Mouse (Mus musculus): ENCODE data around the gene Gpr15. TPM values are rescaled to one million over a fixed set of nuclear protein-coding genes. Genes with fewer than 3 reads are reported as not detected.

Gpr15 gene
- total RNA-seq, 2 experiments from 2014 or later: not detected

DNA sequence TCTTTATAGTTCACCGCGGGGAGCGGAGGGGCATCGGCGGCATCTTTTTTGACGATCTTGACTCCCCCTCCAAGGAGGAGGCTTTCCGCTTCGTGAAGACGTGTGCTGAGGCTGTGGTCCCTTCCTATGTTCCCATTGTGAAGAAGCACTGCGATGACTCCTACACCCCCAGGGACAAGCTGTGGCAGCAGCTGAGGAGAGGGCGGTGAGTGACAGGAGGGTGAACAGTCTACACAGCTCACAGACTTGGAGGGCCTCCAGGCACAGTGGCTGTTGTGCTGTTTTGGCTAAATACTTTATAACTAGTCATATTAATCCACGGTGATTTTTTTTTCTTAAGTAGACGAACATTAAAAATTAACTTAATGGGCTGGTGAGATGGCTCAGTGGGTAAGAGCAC, 43.6 kb downstream of the Gpr15 start:
- intact Hi-C loops (cut with DNase I): no loop called here
- DNase-seq: no peak

DNA sequence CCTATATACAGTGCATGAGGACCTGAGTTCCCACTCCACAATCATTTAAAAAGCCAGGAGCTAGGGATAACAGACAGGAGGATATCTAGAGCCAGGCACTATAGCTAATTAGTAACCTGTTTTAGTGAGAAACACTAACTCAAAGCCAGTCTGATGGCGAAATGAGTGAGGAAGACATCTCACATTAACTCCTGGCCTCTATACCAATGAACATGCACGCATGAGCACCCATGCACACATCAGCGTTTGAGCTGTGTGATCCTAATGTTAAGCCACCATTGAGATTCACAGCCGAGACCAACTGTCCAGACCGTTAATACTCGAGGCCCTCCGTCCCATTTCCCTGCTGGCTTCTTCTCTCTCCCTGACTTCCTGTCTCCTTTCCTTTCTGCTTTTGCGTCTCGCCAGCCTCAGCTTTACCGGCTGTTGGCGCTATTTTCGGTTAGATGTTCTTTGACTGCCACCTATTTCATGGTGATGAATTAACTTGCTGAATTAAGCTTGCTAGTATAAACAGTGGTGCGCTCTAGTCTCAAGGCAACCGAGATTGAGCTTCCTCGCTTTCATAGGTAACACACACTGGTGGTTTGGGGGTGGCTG, 45.0 kb downstream of the Gpr15 start:
- DNase-seq: no peak
- intact Hi-C loops (cut with DNase I): loop anchor here (5.0 kb wide), 2 partner anchors 78 to 152 kb away; partner anchors contain the start of gene St3gal6

DNA sequence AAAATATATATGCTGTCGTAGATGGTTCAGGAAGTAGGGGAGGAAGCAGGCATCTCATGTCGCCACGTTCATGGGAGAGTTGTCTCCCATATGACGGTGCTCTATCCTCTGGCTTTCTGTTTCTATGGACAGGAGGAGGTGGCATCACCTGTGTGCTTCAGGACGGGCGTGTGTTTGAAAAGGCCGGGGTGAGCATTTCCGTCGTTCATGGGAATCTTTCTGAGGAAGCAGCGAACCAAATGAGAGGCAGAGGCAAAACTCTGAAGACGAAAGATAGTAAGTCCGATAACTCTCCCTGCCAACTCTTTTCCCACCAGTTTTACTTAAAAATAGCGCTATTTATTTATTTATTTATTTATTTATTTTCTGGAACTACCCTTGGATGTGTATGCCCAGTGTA, 46.5 kb downstream of the Gpr15 start:
- intact Hi-C loops (cut with DNase I): loop anchor here (5.0 kb wide), 2 partner anchors 80 to 150 kb away; partner anchors contain the start of gene St3gal6
- no peak for DNase-seq

DNA sequence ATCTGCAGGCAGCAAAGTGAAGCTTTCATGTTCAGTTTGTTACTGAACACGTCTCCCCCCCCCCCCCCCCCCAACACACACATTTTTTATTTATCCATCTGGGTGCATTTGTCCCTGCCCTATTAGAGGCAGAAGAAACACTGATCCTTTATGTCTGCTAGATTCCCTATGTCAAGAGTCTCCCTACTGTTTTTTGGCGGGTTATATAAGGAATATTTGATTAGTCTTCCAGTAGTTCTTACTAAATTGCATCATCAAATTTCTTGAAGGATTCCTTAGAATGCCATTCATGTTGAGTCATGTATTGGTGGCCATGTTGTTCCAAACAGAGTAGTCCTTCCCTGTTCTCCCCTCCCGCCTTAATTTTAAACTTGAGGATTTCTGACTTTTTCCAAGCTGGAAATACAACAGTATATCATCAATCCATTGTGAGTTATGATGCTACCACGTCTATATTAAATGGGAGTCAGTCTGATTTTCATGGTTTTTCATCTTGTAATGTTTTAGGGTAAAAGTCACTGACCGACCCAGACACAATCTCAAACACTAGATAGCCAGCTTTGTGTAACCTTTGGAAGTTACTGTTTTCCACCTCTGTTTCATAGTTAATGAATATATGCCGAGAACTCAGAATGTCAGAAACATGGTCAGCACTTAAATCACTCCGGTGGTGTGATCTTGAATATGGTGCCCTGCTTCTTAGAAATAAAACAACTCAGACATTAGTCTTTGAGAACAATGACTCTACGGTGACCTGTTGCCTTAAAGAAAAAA, 47.5 kb downstream of the Gpr15 start:
- intact Hi-C loops (cut with DNase I): loop anchor here (5.0 kb wide), 2 partner anchors 81 to 149 kb away; partner anchors contain the start of gene St3gal6
- DNase-seq: no peak

DNA sequence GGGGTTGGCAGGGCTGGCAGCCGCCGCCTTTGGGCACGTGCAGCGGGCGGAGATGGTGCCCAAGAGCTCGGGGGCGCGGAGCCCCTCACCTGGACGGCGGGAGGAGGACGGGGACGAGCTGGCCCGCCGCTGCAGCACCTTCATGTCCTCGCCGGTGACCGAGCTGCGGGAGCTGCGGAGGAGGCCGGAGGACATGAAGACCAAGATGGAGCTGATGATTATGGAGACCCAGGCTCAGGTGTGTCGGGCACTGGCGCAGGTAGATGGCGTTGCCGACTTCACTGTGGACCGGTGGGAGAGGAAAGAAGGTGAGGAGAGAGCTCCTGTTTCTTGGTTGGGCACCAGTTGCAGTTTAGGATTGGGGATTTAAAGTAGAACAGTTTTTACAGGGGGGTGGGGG, 48.2 kb downstream of the Gpr15 start:
- no peak for DNase-seq
- intact Hi-C loops (cut with DNase I): loop anchor here (1.0 to 5.0 kb wide), 3 partner anchors 58 to 148 kb away; partner anchors contain the start of gene St3gal6

DNA sequence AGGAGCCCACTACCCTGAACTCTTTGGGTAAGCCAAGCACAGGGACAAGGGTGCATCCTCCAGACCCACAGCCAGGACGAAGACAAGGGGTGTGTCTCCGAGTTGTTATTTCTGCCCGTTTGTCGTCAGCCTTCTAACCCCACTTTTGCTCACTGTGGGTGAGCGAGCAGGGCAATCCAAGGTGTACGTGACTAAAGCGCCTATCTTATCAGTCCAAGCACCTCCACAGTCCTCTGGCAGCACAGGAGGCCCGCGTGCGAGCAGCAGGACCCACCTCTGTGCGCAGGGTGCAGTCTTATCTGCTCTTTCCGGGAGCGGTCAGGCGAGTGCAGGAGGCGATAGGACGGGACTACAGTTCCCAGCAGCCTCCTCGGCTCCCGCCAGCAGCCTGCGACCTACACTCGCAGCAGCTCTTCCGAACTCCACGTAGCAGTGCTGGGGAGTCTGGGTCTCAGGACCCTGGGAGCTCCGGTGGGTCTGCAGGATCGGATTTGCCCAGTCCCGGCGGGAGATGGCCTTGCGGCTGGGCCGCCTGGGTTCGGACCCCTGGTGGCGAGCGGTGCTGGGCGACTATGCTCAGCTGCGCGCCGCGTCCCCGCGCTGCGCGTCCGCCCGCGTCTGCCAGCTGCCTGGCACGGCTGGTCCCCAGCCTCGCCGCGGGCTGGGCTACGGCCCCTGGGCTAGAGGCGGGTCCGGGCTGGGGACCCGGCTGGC, 48.8 kb downstream of the Gpr15 start, which contains the start of gene Cpox:
Cpox (plus strand) TSS at position 376 of the 714 bp plus-strand sequence.
- intact Hi-C loops (cut with DNase I): loop anchor here (1.0 to 10.0 kb wide), 5 partner anchors 58 to 1035 kb away; partner anchors contain the start of gene St3gal6
- peak; percentile 77 to 88 for DNase-seq

DNA sequence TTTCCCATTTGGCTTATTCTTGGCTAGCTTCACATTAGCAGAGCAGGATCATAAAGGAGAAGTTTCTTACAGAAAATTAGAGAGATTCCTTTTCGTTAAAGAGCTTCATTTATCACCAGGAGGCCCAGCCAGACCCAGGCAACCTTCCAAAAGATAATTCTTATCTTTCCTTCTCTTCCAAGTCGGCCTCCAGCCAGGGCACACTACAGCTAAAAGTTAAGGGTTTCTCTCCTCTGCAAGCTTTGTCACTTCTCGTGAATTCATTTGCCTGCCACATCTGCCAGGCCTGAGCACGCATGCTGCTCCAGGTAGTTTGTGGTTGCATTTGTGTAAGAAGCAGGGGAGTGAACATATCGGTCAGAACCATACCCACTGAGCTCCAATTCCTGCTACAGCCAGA, 49.6 kb downstream of the Gpr15 start:
- intact Hi-C loops (cut with DNase I): loop anchor here (5.0 to 10.0 kb wide), 2 partner anchors 217 to 1034 kb away; no protein-coding TSS in a partner anchor
- peak in 1 of 2 experiments; percentile 36 for DNase-seq

DNA sequence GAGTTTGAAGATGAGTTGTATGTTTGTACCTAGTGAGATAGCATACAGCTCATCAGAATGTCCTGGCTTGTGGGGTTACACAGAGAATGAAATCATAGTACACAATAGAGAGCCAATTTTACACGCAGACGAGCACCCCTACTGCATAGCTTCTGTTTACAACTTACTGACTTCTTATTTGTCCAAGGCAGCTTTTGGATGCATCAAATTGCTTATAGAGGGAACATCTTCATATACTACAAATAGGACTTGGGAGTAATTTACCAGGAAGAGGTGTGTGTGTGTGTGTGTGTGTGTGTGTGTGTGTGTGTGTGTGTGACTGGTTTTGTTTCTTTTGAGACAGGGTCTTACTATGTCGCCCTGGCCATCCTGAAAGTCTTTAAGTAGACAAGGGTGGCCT, 50.3 kb downstream of the Gpr15 start:
- no peak for DNase-seq
- intact Hi-C loops (cut with DNase I): loop anchor here (5.0 to 10.0 kb wide), 2 partner anchors 216 to 1034 kb away; no protein-coding TSS in a partner anchor

Small RNAs within 50 kb of the gene (microRNA-seq; reads per million reads assigned to microRNA genes)
- 0 reads per million in 2 experiments for gene Gm27564 (ENCODE audit: borderline number of aligned reads in 2 of 2)

Other genes starting within 250 kb of the Gpr15 start
- 10 to 100 TPM; 40.2 to 43.7 TPM for gene St3gal6, start 194.8 kb downstream of the Gpr15 start, total RNA-seq (2021)
- not detected for gene Gm813, start 102.1 kb downstream of the Gpr15 start, total RNA-seq (2021)
- not detected for gene E330017A01Rik, start 80.3 kb downstream of the Gpr15 start, total RNA-seq (2021)
- 10 to 100 TPM; 39.8 to 40.0 TPM for gene Cpox, start 48.8 kb downstream of the Gpr15 start, total RNA-seq (2021)
- 10 to 100 TPM; 51.7 to 51.9 TPM for gene Cldnd1, start 8.8 kb upstream of the Gpr15 start, total RNA-seq (2021)
- not detected for gene Olfr172, start 44.1 kb upstream of the Gpr15 start, total RNA-seq (2021)
- not detected for gene Olfr173, start 81.2 kb upstream of the Gpr15 start, total RNA-seq (2021)
- not detected for gene Olfr175-ps1, start 107.7 kb upstream of the Gpr15 start, total RNA-seq (2021)
- gene Olfr177, start 155.7 kb upstream of the Gpr15 start, total RNA-seq (2021): not detected
- not detected for gene Olfr178, start 173.0 kb upstream of the Gpr15 start, total RNA-seq (2021)
- gene Olfr181, start 209.7 kb upstream of the Gpr15 start, total RNA-seq (2021): not detected
- gene Olfr180, start 210.3 kb upstream of the Gpr15 start, total RNA-seq (2021): not detected